ENCODE assay signal across 27 mouse cellular contexts in the genomic region with DNA sequence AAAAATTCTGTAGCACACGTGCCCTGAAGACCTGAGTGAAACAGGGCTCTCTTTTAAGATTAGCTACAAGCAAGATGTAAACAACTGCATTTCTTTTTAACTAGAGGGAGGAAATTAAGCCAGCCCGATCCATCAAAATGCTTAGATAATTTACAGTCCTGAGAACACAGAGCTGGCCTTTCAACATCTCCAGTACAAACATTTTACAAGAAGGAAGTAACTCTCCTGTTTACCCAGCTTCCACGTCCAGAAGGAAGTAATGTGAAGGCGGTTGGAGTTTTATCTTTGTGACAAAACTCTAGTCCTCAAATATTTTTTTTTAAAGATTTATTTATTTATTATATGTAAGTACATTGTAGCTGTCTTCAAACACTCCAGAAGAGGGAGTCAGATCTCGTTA. TPM values are rescaled to one million over a fixed set of nuclear protein-coding genes. Genes with fewer than 3 reads are reported as not detected.
DNase-seq lines count a peak whose midpoint lies in the region; ATAC-seq and TF ChIP-seq lines count a peak whose summit lies in the region.
"Had no signal": no experiment of that assay in that cellular context is flagged by ENCODE, and none has a peak within 500 bp of the region (broad histone marks: within the 10 kb centered on the region; RNA-seq: fewer than 3 reads in every experiment).

No protein-coding gene starts in this region.

- TF ChIP-seq CTCF in kidney, postnatal 0 days (IDR thresholded peaks at IDR 0.05; ENCODE audit: low read depth) = no peak
- no peak for TF ChIP-seq CTCF in stomach, postnatal 0 days (IDR thresholded peaks at IDR 0.05; ENCODE audit: low read depth)

- DNase-seq in heart, adult 11 months = peak; percentile 27
- DNase-seq in heart, postnatal 4 days = no peak
- peak; percentile 71 for DNase-seq in kidney, postnatal 0 days (ENCODE audit: low spot score)
- DNase-seq in stomach, postnatal 0 days (ENCODE audit: low spot score) = no peak
- DNase-seq in cerebellum, adult 11-12 months = no peak
- DNase-seq: adrenal gland, adult 2 months; adrenal gland, postnatal 10 days; adrenal gland, postnatal 25 days; B cell, adult 2 months; cerebellum, adult 11 months; cerebellum, adult 2 months; cerebellum, adult 9-10 months; cerebellum, postnatal 10 days; cerebellum, postnatal 25 days; forebrain, postnatal 0 days had no signal

- no peaks in the 10 kb centered on the region for H3K4me1 ChIP-seq in kidney, postnatal 0 days (replicated peaks; ENCODE audit: insufficient read depth, low read length)
- no peaks in the 10 kb centered on the region for H3K4me1 ChIP-seq in kidney, embryonic 16.5 days (ENCODE audit: insufficient read depth, low read length)
- H3K4me1 ChIP-seq in stomach, postnatal 0 days (replicated peaks; ENCODE audit: control insufficient read depth, insufficient read depth) = no peaks in the 10 kb centered on the region
- H3K4me1 ChIP-seq: embryonic facial prominence, embryonic 10.5 days; embryonic facial prominence, embryonic 12.5 days; forebrain, embryonic 13.5 days; forebrain, embryonic 15.5 days had no signal

- H3K27me3 ChIP-seq in kidney, postnatal 0 days (ENCODE audit: insufficient read depth, low read length) = no peaks in the 10 kb centered on the region
- H3K27me3 ChIP-seq in kidney, embryonic 16.5 days (ENCODE audit: insufficient read depth, low read length) = no peaks in the 10 kb centered on the region
- H3K27me3 ChIP-seq in stomach, postnatal 0 days (ENCODE audit: control insufficient read depth, insufficient read depth, low read length) = no peaks in the 10 kb centered on the region
- H3K27me3 ChIP-seq: CH12.LX; embryonic facial prominence, embryonic 12.5 days; forebrain, embryonic 13.5 days; forebrain, embryonic 15.5 days had no signal

- H3K9ac ChIP-seq in kidney, postnatal 0 days (ENCODE audit: low read depth, low read length) = no peak overlapping the region
- H3K9ac ChIP-seq in kidney, embryonic 16.5 days (replicated peaks; ENCODE audit: low read length) = no peak overlapping the region
- no peak overlapping the region for H3K9ac ChIP-seq in stomach, postnatal 0 days (ENCODE audit: low read length)
- H3K9ac ChIP-seq: embryonic facial prominence, embryonic 12.5 days; forebrain, embryonic 13.5 days; forebrain, embryonic 15.5 days; forebrain, postnatal 0 days had no signal

- no peak overlapping the region for H3K27ac ChIP-seq in kidney, postnatal 0 days
- H3K27ac ChIP-seq in kidney, embryonic 16.5 days (ENCODE audit: low read length) = no peak overlapping the region
- no peak overlapping the region for H3K27ac ChIP-seq in stomach, postnatal 0 days (replicated peaks)
- H3K27ac ChIP-seq: embryonic facial prominence, embryonic 10.5 days; embryonic facial prominence, embryonic 12.5 days; forebrain, embryonic 13.5 days; forebrain, embryonic 15.5 days had no signal

- H3K9me3 ChIP-seq in kidney, postnatal 0 days (replicated peaks; ENCODE audit: low read length) = no peaks in the 10 kb centered on the region
- H3K9me3 ChIP-seq in kidney, embryonic 16.5 days (ENCODE audit: low read length) = no peaks in the 10 kb centered on the region
- H3K9me3 ChIP-seq in stomach, postnatal 0 days (ENCODE audit: control insufficient read depth, low read length) = no peaks in the 10 kb centered on the region
- H3K9me3 ChIP-seq: embryonic facial prominence, embryonic 10.5 days; embryonic facial prominence, embryonic 12.5 days; forebrain, embryonic 13.5 days; forebrain, embryonic 15.5 days had no signal

- WGBS in kidney, postnatal 0 days = 36% methylated on average over 5 of the region's 5 CpGs
- 39% methylated on average over 4 of the region's 5 CpGs for WGBS in kidney, embryonic 16.5 days
- 41% methylated on average over 5 of the region's 5 CpGs for WGBS in stomach, postnatal 0 days

- H3K36me3 ChIP-seq in kidney, postnatal 0 days (ENCODE audit: insufficient read depth, low read length) = no peaks in the 10 kb centered on the region
- H3K36me3 ChIP-seq in kidney, embryonic 16.5 days (ENCODE audit: insufficient read depth, low read length) = peaks cover 8% of the 10 kb centered on the region; the same call in 1 of the 2 replicates
- H3K36me3 ChIP-seq in stomach, postnatal 0 days (ENCODE audit: control insufficient read depth, insufficient read depth, low read length) = no peaks in the 10 kb centered on the region

- no peak overlapping the region for H3K4me3 ChIP-seq in kidney, postnatal 0 days (replicated peaks; ENCODE audit: low read depth, low read length)
- H3K4me3 ChIP-seq in kidney, embryonic 16.5 days (ENCODE audit: low read length) = no peak overlapping the region
- no peak overlapping the region for H3K4me3 ChIP-seq in stomach, postnatal 0 days (ENCODE audit: low read depth, low read length)
- H3K4me3 ChIP-seq: embryonic facial prominence, embryonic 10.5 days; embryonic facial prominence, embryonic 12.5 days; forebrain, embryonic 13.5 days; forebrain, embryonic 15.5 days had no signal

- TF ChIP-seq EP300 in stomach, postnatal 0 days (optimal IDR thresholded peaks at IDR 0.05) = no peak

- no peak for ATAC-seq in kidney, postnatal 0 days (replicated peaks; ENCODE audit: low FRiP score, low read depth)
- ATAC-seq in kidney, embryonic 16.5 days (ENCODE audit: low FRiP score, low TSS enrichment) = no peak; the same call in 1 of the 2 replicates
- ATAC-seq in stomach, postnatal 0 days (ENCODE audit: low FRiP score, low TSS enrichment) = peak; percentile 55; the same call in 1 of the 2 replicates
- ATAC-seq: CD4-positive, CD25-positive, alpha-beta regulatory T cell, adult 4 months; forebrain, embryonic 13.5 days; forebrain, embryonic 15.5 days; forebrain, postnatal 0 days had no signal

- H3K4me2 ChIP-seq in kidney, postnatal 0 days (ENCODE audit: low read length) = no peak overlapping the region
- H3K4me2 ChIP-seq in kidney, embryonic 16.5 days (replicated peaks; ENCODE audit: low read depth, low read length) = no peak overlapping the region
- H3K4me2 ChIP-seq in stomach, postnatal 0 days (replicated peaks; ENCODE audit: low read depth) = no peak overlapping the region
- H3K4me2 ChIP-seq: embryonic facial prominence, embryonic 12.5 days; forebrain, embryonic 13.5 days; forebrain, embryonic 15.5 days had no signal

RNA-seq across cellular contexts. Expression of a gene that starts 27.5 kb away (rescaled TPM):
- 10 to 100 TPM; 23.7 to 25.8 TPM for total RNA-seq in heart, postnatal 4 days (2021)
- polyA plus RNA-seq in kidney, postnatal 0 days (2015; fragmentation: Nextera tagmentation; extraction: Ambion mirVana) = 14.8 and 15.0 TPM in 2 replicates
- polyA plus RNA-seq in kidney, embryonic 16.5 days (2015; fragmentation: Nextera tagmentation; extraction: Ambion mirVana) = 18.2 and 18.4 TPM in 2 replicates
- polyA plus RNA-seq in stomach, postnatal 0 days (2015; fragmentation: Nextera tagmentation; extraction: Ambion mirVana) = 25.2 and 25.3 TPM in 2 replicates

RNA-seq across cellular contexts. Expression of a gene that starts 59.0 kb away (rescaled TPM):
- 1 to 10 TPM in 1 of 2 experiments, not detected in 1; 1.8 TPM for total RNA-seq in heart, postnatal 4 days (2021)
- polyA plus RNA-seq in kidney, postnatal 0 days (2015; fragmentation: Nextera tagmentation; extraction: Ambion mirVana) = not detected in 2 replicates
- 0.37 TPM in 1 of 2 replicates, not detected in the other for polyA plus RNA-seq in kidney, embryonic 16.5 days (2015; fragmentation: Nextera tagmentation; extraction: Ambion mirVana)
- polyA plus RNA-seq in stomach, postnatal 0 days (2015; fragmentation: Nextera tagmentation; extraction: Ambion mirVana) = not detected in 2 replicates
- total RNA-seq: adrenal gland, adult 2 months; adrenal gland, postnatal 10 days; CH12.LX; forebrain, postnatal 0 days; G1E had no signal
- polyA plus RNA-seq: adrenal gland, adult 2 months; brain, embryonic 14.5 days; CD4-positive, CD25-positive, alpha-beta regulatory T cell, adult 4 months; cerebellum, adult 2 months; cortical plate, adult 2 months; embryonic facial prominence, embryonic 10.5 days; embryonic facial prominence, embryonic 12.5 days; embryonic facial prominence, embryonic 14.5 days; forebrain, embryonic 11.5 days; forebrain, embryonic 13.5 days; forebrain, postnatal 0 days; G1E had no signal

Comparison
In these comparisons a context has a peak if more than half of its experiments do, and no peak if none do; other contexts are left out.
1. DNase-seq: peak in heart, adult 11 months (single experiment) and kidney, postnatal 0 days (single experiment); none in heart, postnatal 4 days (single experiment), stomach, postnatal 0 days (single experiment) and cerebellum, adult 11-12 months (single experiment).